Mouse (Mus musculus) brain, adult 2 months (tissue): ENCODE results near the gene Riok1.

Experiments
- DNase-seq: peaks from one replicate; pipeline ENCODE4 v3.0.0; 2011; ENCODE audit warnings: low read depth, low spot score

Riok1 gene

GRCm38 (mm10) chr13:38064854-38065663, 28.3 kb downstream of the Riok1 start:
- peak; percentile 70 for DNase-seq

GRCm38 (mm10) chr13:38070945-38071344, 34.1 kb downstream of the Riok1 start:
- peak; percentile 10 for DNase-seq

- no peak for DNase-seq
These were observed 36.8 kb downstream of the Riok1 start for GRCm38 (mm10) chr13:38073374-38074307.

GRCm38 (mm10) chr13:38074404-38074803, 37.6 kb downstream of the Riok1 start:
- no peak for DNase-seq

- no peak for DNase-seq
These were observed 40.3 kb downstream of the Riok1 start for GRCm38 (mm10) chr13:38077113-38077512.

GRCm38 (mm10) chr13:38078836-38079235, 42.0 kb downstream of the Riok1 start:
- DNase-seq, result no peak

GRCm38 (mm10) chr13:38079366-38079765, 42.6 kb downstream of the Riok1 start:
- no peak for DNase-seq

GRCm38 (mm10) chr13:38080014-38080413, 43.2 kb downstream of the Riok1 start:
- DNase-seq, result no peak

- no peak for DNase-seq
These were observed 43.9 kb downstream of the Riok1 start for GRCm38 (mm10) chr13:38080725-38081124.

- no peak for DNase-seq
These were observed 44.4 kb downstream of the Riok1 start for GRCm38 (mm10) chr13:38081161-38081560.

GRCm38 (mm10) chr13:38086711-38087110, 49.9 kb downstream of the Riok1 start:
- DNase-seq, result no peak

- DNase-seq, result no peak
These were observed 51.2 kb downstream of the Riok1 start for GRCm38 (mm10) chr13:38088008-38088407.

GRCm38 (mm10) chr13:38089449-38089848, 52.7 kb downstream of the Riok1 start:
- no peak for DNase-seq

GRCm38 (mm10) chr13:38089871-38090270, 53.1 kb downstream of the Riok1 start:
- DNase-seq, result no peak

GRCm38 (mm10) chr13:38096207-38096606, 59.4 kb downstream of the Riok1 start:
- no peak for DNase-seq

- DNase-seq, result peak; percentile 25
These were observed 66.6 kb downstream of the Riok1 start for GRCm38 (mm10) chr13:38103406-38103805.

GRCm38 (mm10) chr13:38104501-38104900, 67.7 kb downstream of the Riok1 start:
- DNase-seq, result no peak

- no peak for DNase-seq
These were observed 72.3 kb downstream of the Riok1 start for GRCm38 (mm10) chr13:38109081-38109480.
